Mouse (Mus musculus): ENCODE results near the gene Nr6a1. TPM values are rescaled to one million over a fixed set of nuclear protein-coding genes. Genes with fewer than 3 reads are reported as not detected.

Gene Nr6a1
- total and polyA plus RNA-seq, 3 experiments: 5.6 to 6.1 (median 5.8) TPM

DNA sequence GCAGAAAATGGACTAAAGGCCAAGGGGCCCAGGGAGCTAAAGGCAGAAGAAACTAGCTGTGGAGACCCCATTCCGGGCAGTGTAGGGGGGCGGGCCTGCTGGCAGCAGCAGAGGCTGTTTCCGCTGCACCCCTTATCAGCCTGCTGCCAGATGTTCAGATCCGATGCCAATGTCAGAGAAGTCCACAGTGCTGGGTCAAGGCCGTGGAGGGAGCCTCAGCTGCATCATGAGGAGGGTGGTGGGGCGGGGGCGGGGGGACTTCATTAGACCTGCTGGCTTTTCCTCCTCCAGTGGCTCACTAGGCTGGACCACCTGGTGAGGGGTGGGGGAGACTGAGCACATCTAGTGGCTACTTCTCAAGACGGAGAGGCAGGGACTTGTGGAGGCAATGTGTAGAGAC is 208.8 kb downstream of the Nr6a1 start:
- Histone ChIP-seq H3K4me2 (ENCODE audit: insufficient read depth, low read depth, poor library complexity, severe bottlenecking) (no peak overlapping the region), H3K9ac (ENCODE audit: insufficient read depth, low read depth) (no peak overlapping the region), H3K9me3 (replicated peaks; ENCODE audit: low read length) (no peaks in the 10 kb centered on the region), H3K79me2 (replicated peaks; ENCODE audit: control insufficient read depth, extremely low read depth, insufficient read depth, poor library complexity, severe bottlenecking) (no peaks in the 10 kb centered on the region), H3K4me1 (ENCODE audit: control insufficient read depth in 1 of 2, insufficient read depth in 2 of 2) (no peaks in the 10 kb centered on the region), H3K36me3 (replicated peaks in 1 of 2; ENCODE audit: control insufficient read depth in 1 of 2, insufficient read depth in 1 of 2, low read length in 1 of 2) (peaks cover 0 to 5% of the 10 kb centered on the region in 2 experiments), H3K4me3 (replicated peaks in 1 of 3; ENCODE audit: low read depth in 2 of 3, low read length in 2 of 3, poor library complexity in 1 of 3) (no peak overlapping the region), H3K27ac (ENCODE audit: insufficient read depth, low read depth) (no peak overlapping the region), H3K27me3 (replicated peaks) (no peaks in the 10 kb centered on the region)
- dilution Hi-C loops (cut with MboI; ENCODE audit: extremely low pct_ligation_motif_present, extremely low pct_unique_long_range_greater_than_20kb, low sequenced_read_pairs) (no loop called here), in situ Hi-C loops (cut with MboI; ENCODE audit: low pct_ligation_motif_present, low pct_unique_long_range_greater_than_20kb, low sequenced_read_pairs) (no loop called here)
- DNase-seq (ENCODE audit: extremely low read depth): no peak
- TF ChIP-seq TBP (conservative IDR thresholded peaks at IDR 0.05; ENCODE audit: low read depth, low read length) (no peak), ZC3H11A (IDR thresholded peaks at IDR 0.05; ENCODE audit: low read depth, low read length) (no peak), MXI1 (IDR thresholded peaks at IDR 0.05; ENCODE audit: low read depth, low read length) (no peak), USF2 (conservative IDR thresholded peaks at IDR 0.05; ENCODE audit: low read depth, low read length) (no peak), GABPA (IDR thresholded peaks at IDR 0.05; ENCODE audit: insufficient replicate concordance, low read depth, low read length) (no peak)

DNA sequence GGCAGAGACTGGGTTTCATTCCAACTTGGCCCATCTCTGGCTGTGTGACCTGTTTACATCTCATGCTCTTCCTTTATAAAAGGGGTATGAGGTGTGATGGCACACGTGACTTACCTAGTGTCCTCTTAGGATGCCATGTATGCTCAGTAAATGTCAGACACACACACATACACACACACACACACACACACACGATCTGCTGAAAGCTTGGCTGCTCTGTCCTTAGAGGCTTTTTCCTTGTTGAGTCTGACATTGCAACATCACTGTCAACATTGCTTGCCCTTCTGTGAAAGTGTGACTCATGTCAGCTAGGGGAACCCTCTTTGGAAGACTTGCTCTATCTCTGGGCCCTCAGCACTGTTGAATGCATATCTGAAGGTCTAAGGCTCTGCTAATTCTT is 210.1 kb downstream of the Nr6a1 start:
- Histone ChIP-seq H3K36me3 (replicated peaks in 1 of 2; ENCODE audit: control insufficient read depth in 1 of 2, insufficient read depth in 1 of 2, low read length in 1 of 2) (no peaks in the 10 kb centered on the region), H3K9me3 (replicated peaks; ENCODE audit: low read length) (peaks cover 1% of the 10 kb centered on the region), H3K4me2 (ENCODE audit: insufficient read depth, low read depth, poor library complexity, severe bottlenecking) (no peak overlapping the region), H3K9ac (ENCODE audit: insufficient read depth, low read depth) (no peak overlapping the region), H3K27me3 (replicated peaks) (no peaks in the 10 kb centered on the region), H3K79me2 (replicated peaks; ENCODE audit: control insufficient read depth, extremely low read depth, insufficient read depth, poor library complexity, severe bottlenecking) (no peaks in the 10 kb centered on the region), H3K27ac (ENCODE audit: insufficient read depth, low read depth) (no peak overlapping the region), H3K4me1 (ENCODE audit: control insufficient read depth in 1 of 2, insufficient read depth in 2 of 2) (no peaks in the 10 kb centered on the region), H3K4me3 (replicated peaks in 1 of 3; ENCODE audit: low read depth in 2 of 3, low read length in 2 of 3, poor library complexity in 1 of 3) (no peak overlapping the region)
- dilution Hi-C loops (cut with MboI; ENCODE audit: extremely low pct_ligation_motif_present, extremely low pct_unique_long_range_greater_than_20kb, low sequenced_read_pairs): no loop called here
- no peak for DNase-seq (ENCODE audit: extremely low read depth)
- TF ChIP-seq ZC3H11A (IDR thresholded peaks at IDR 0.05; ENCODE audit: low read depth, low read length) (no peak), ZNF384 (IDR thresholded peaks at IDR 0.05; ENCODE audit: low read depth, low read length) (no peak)
- in situ Hi-C loops (cut with MboI; ENCODE audit: low pct_ligation_motif_present, low pct_unique_long_range_greater_than_20kb, low sequenced_read_pairs): no loop called here

DNA sequence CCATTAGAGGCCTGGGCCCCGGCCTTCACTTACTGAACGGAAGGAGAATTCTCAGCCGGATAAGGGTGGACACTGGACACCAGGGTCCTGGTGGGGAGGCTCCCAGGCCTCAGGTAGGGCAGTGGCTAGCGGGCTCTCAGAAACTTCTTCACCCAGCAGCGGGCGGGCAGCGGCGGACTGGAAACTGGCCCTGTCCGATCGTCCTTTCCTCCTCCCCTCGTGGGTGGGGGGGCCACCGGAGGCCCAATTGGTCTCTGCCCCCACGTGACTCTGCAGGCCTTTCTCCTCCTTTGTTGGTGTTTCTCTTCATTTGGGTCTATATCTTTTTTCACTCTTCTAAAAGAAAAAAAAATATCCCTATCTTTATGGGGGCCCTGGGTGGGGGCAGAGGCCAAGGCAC is 213.2 kb downstream of the Nr6a1 start, which contains the start of gene Nr5a1:
Gene Nr5a1, minus strand, starts transcription at position 219 of the 400 bp plus-strand sequence.
- dilution Hi-C loops (cut with MboI; ENCODE audit: extremely low pct_ligation_motif_present, extremely low pct_unique_long_range_greater_than_20kb, low sequenced_read_pairs): no loop called here
- no peak for DNase-seq (ENCODE audit: extremely low read depth)
- Histone ChIP-seq H3K4me3 (replicated peaks in 1 of 3; ENCODE audit: low read depth in 2 of 3, low read length in 2 of 3, poor library complexity in 1 of 3) (no peak within 1 kb of the TSS), H3K27ac (ENCODE audit: insufficient read depth, low read depth) (no peak within 1 kb of the TSS), H3K36me3 (replicated peaks in 1 of 2; ENCODE audit: control insufficient read depth in 1 of 2, insufficient read depth in 1 of 2, low read length in 1 of 2) (no peaks in the 10 kb centered on the region), H3K79me2 (replicated peaks; ENCODE audit: control insufficient read depth, extremely low read depth, insufficient read depth, poor library complexity, severe bottlenecking) (no peaks in the 10 kb centered on the region), H3K27me3 (replicated peaks) (no peaks in the 10 kb centered on the region), H3K9ac (ENCODE audit: insufficient read depth, low read depth) (no peak within 1 kb of the TSS), H3K4me1 (ENCODE audit: control insufficient read depth in 1 of 2, insufficient read depth in 2 of 2) (no peaks in the 10 kb centered on the region), H3K9me3 (replicated peaks; ENCODE audit: low read length) (peaks cover 25% of the 10 kb centered on the region), H3K4me2 (ENCODE audit: insufficient read depth, low read depth, poor library complexity, severe bottlenecking) (no peak within 1 kb of the TSS)
- in situ Hi-C loops (cut with MboI; ENCODE audit: low pct_ligation_motif_present, low pct_unique_long_range_greater_than_20kb, low sequenced_read_pairs): no loop called here
- TF ChIP-seq MEF2A (IDR thresholded peaks at IDR 0.05; ENCODE audit: borderline replicate concordance, low read depth, low read length) (no peak), MAX (IDR thresholded peaks at IDR 0.05; ENCODE audit: low read length) (no peak), RCOR1 (conservative IDR thresholded peaks at IDR 0.05; ENCODE audit: low read depth, low read length) (no peak), JUND (conservative IDR thresholded peaks at IDR 0.05; ENCODE audit: low read depth, low read length) (no peak), SMC3 (IDR thresholded peaks at IDR 0.05; ENCODE audit: low read depth, low read length) (no peak), HCFC1 (IDR thresholded peaks at IDR 0.05; ENCODE audit: low read depth, low read length) (no peak), TCF12 (IDR thresholded peaks at IDR 0.05; ENCODE audit: low read depth, low read length) (no peak), ELF1 (IDR thresholded peaks at IDR 0.05; ENCODE audit: low read depth, low read length) (no peak), MAFK (IDR thresholded peaks at IDR 0.05; ENCODE audit: insufficient replicate concordance, low read length) (no peak), JUN (IDR thresholded peaks at IDR 0.05; ENCODE audit: insufficient read depth, low read depth, low read length) (no peak), ZNF384 (IDR thresholded peaks at IDR 0.05; ENCODE audit: low read depth, low read length) (no peak), USF1 (IDR thresholded peaks at IDR 0.05; ENCODE audit: low read depth, low read length) (no peak), BHLHE40 (IDR thresholded peaks at IDR 0.05; ENCODE audit: low read depth, low read length) (no peak), MXI1 (IDR thresholded peaks at IDR 0.05; ENCODE audit: low read depth, low read length) (no peak), PAX5 (IDR thresholded peaks at IDR 0.05; ENCODE audit: low read length) (no peak), CHD2 (IDR thresholded peaks at IDR 0.05; ENCODE audit: low read length) (no peak)
